Mouse (Mus musculus) liver, embryonic 14.5 days (tissue): ENCODE measurements at regions not wholly inside any gene's neighbourhood (a gene's known extent, or its start where the extent isn't known, plus 50 kb on each side); places are given as distances from the start of the nearest gene placed in this dataset.
A peak's percentile ranks its signal among the peaks of the same experiment; 100 is the strongest.

Source experiments
- ATAC-seq: fragments of 200-750 bp; cut with Nextera tagmentation; 2 replicates; pipeline ENCODE4 v1.8.0; 2017; ENCODE audit warnings: moderate number of reproducible peaks, mild to moderate bottlenecking, moderate library complexity; ENCODE audit not compliant: insufficient read depth
- DNase-seq, 3 experiments: peaks; one replicate each; pipeline ENCODE4 v3.0.0-alpha.2; 2012 to 2013; ENCODE audit warnings: low read depth in 3 of 3, low spot score in 3 of 3
- H3K27ac ChIP-seq: fragments of 300-500 bp; sonication (generic); 2 replicates; pipeline ENCODE4 v1.5.1; 2014; ENCODE audit warnings: moderate library complexity, mild to moderate bottlenecking, control low read depth, inconsistent platforms
- H3K27me3 ChIP-seq: fragments of 300-500 bp; sonication (generic); 2 replicates; pipeline ENCODE4 v1.6.1; 2014; ENCODE audit warnings: mild to moderate bottlenecking, low read length, moderate library complexity; ENCODE audit not compliant: control insufficient read depth, insufficient read depth
- H3K36me3 ChIP-seq: fragments of 300-500 bp; sonication (generic); replicated peaks from 2 replicates; pipeline ENCODE4 v1.6.1; 2014; ENCODE audit warnings: low read depth; ENCODE audit not compliant: control insufficient read depth, insufficient read depth
- H3K4me1 ChIP-seq, 2 experiments: fragments of 200-500 bp in 1 of 2; fragments of 300-500 bp in 1 of 2; sonication (generic) in 1 of 2; replicated peaks; 2 replicates each; pipeline ENCODE4 v1.6.1; 2012 to 2014; ENCODE audit warnings: antibody characterized with exemption in 1 of 2, inconsistent platforms in 1 of 2, low read length in 1 of 2; ENCODE audit not compliant: control insufficient read depth in 2 of 2, insufficient read depth in 2 of 2
- H3K4me2 ChIP-seq: fragments of 300-500 bp; sonication (generic); 2 replicates; pipeline ENCODE4 v1.6.1; 2014; ENCODE audit warnings: low read depth, mild to moderate bottlenecking, control low read depth, moderate library complexity
- H3K4me3 ChIP-seq, 2 experiments: fragments of 200-500 bp in 1 of 2; fragments of 300-500 bp in 1 of 2; sonication (generic) in 1 of 2; 2 replicates each; pipeline ENCODE4 v1.5.1; 2012 to 2014; ENCODE audit warnings: low read depth in 2 of 2, low read length in 2 of 2, mild to moderate bottlenecking in 2 of 2, control low read depth in 1 of 2, inconsistent platforms in 1 of 2, moderate library complexity in 1 of 2; ENCODE audit not compliant: insufficient read depth in 1 of 2
- H3K9ac ChIP-seq: fragments of 300-500 bp; sonication (generic); replicated peaks from 2 replicates; pipeline ENCODE4 v1.6.1; 2014; ENCODE audit warnings: mild to moderate bottlenecking, control low read depth, moderate library complexity
- H3K9me3 ChIP-seq: fragments of 300-500 bp; sonication (generic); 2 replicates; pipeline ENCODE4 v1.6.1; 2016; ENCODE audit warnings: low read length, mixed read lengths; ENCODE audit not compliant: control insufficient read depth
- CTCF ChIP-seq: IDR thresholded peaks from 2 replicates; pipeline ENCODE4 v1.5.1; 2016; ENCODE audit warnings: antibody characterized with exemption, low read depth, control low read depth
- EP300 ChIP-seq: IDR thresholded peaks from 2 replicates; pipeline ENCODE4 v1.6.1; 2016; ENCODE audit warnings: antibody characterized with exemption, low read depth
- WGBS: fragments of 180-500 bp; shearing (Covaris S2); extraction: QIAGEN DNeasy Blood & Tissue Kit; methylation state at CpG from one replicate; pipeline ENCODE4 v1.1.7; 2014; ENCODE audit not compliant: insufficient replicate concordance; 5-methylcytosine and 5-hydroxymethylcytosine counted together

GRCm38 (mm10) chr3:14997241-14997640 lies 111.2 kb downstream of the Car2 start:
- no peak overlapping the region; the same call in 1 of the 2 replicates for H3K9ac ChIP-seq
- peak; percentile 85 for ATAC-seq
- 4% methylated on average over 3 of the region's 3 CpGs for WGBS
- peak overlapping the region; percentile 30 for H3K4me2 ChIP-seq
- no peaks in the 10 kb centered on the region for H3K36me3 ChIP-seq
- H3K27ac ChIP-seq, result peak overlapping the region; percentile 31
- H3K9me3 ChIP-seq, result no peaks in the 10 kb centered on the region
- no peak overlapping the region for H3K4me3 ChIP-seq
- peak; percentile 41 to 59 (median 53) for DNase-seq
- H3K4me1 ChIP-seq, result peaks cover 11 to 16% of the 10 kb centered on the region in 2 experiments
- H3K27me3 ChIP-seq, result no peaks in the 10 kb centered on the region
- TF ChIP-seq EP300 (peak; percentile 88), CTCF (no peak)

- ATAC-seq, result no peak
- DNase-seq, result no peak
- 45% methylated on average over 2 of the region's 2 CpGs for WGBS
These were observed 112.4 kb downstream of the Car2 start for GRCm38 (mm10) chr3:14998521-14998920.

GRCm38 (mm10) chr3:14999411-14999810 lies 113.3 kb downstream of the Car2 start:
- 65% methylated on average over 1 of the region's 1 CpGs for WGBS
- DNase-seq, result no peak

More at GRCm38 (mm10) chr3:14998521-14998920, 112.4 kb downstream of the Car2 start:
- no peak overlapping the region for H3K9ac ChIP-seq
- peaks cover 11 to 16% of the 10 kb centered on the region in 2 experiments for H3K4me1 ChIP-seq
- no peaks in the 10 kb centered on the region for H3K9me3 ChIP-seq
- no peak for TF ChIP-seq EP300
- TF ChIP-seq CTCF, result no peak
- no peak overlapping the region for H3K27ac ChIP-seq
- no peak overlapping the region for H3K4me3 ChIP-seq
- H3K4me2 ChIP-seq, result no peak overlapping the region
- no peaks in the 10 kb centered on the region for H3K36me3 ChIP-seq
- no peaks in the 10 kb centered on the region for H3K27me3 ChIP-seq

GRCm38 (mm10) chr3:14999914-15000313 lies 113.8 kb downstream of the Car2 start:
- Histone ChIP-seq H3K9ac (no peak overlapping the region), H3K36me3 (no peaks in the 10 kb centered on the region), H3K4me2 (no peak overlapping the region), H3K27me3 (no peaks in the 10 kb centered on the region), H3K4me1 (peaks cover 11 to 16% of the 10 kb centered on the region in 2 experiments), H3K9me3 (no peaks in the 10 kb centered on the region), H3K4me3 (no peak overlapping the region), H3K27ac (no peak overlapping the region)
- ATAC-seq, result no peak
- no peak for DNase-seq
- TF ChIP-seq CTCF (no peak), EP300 (no peak)

More at GRCm38 (mm10) chr3:14999411-14999810, 113.3 kb downstream of the Car2 start:
- TF ChIP-seq CTCF (no peak), EP300 (no peak)
- Histone ChIP-seq H3K27me3 (no peaks in the 10 kb centered on the region), H3K4me1 (peaks cover 11 to 16% of the 10 kb centered on the region in 2 experiments), H3K9ac (no peak overlapping the region), H3K4me3 (no peak overlapping the region), H3K36me3 (no peaks in the 10 kb centered on the region), H3K9me3 (no peaks in the 10 kb centered on the region), H3K4me2 (no peak overlapping the region), H3K27ac (no peak overlapping the region)
- ATAC-seq, result no peak

- WGBS, result 35% methylated on average over 3 of the region's 3 CpGs
- no peak for TF ChIP-seq CTCF
- TF ChIP-seq EP300, result no peak
- Histone ChIP-seq H3K27ac (no peak overlapping the region), H3K4me1 (peaks cover 11 to 16% of the 10 kb centered on the region in 2 experiments), H3K4me2 (no peak overlapping the region), H3K9me3 (no peaks in the 10 kb centered on the region), H3K4me3 (no peak overlapping the region), H3K27me3 (no peaks in the 10 kb centered on the region), H3K36me3 (no peaks in the 10 kb centered on the region), H3K9ac (no peak overlapping the region)
- ATAC-seq (peak; percentile 46; the same call in 1 of the 2 replicates), DNase-seq (no peak)
These were observed 114.6 kb downstream of the Car2 start for GRCm38 (mm10) chr3:15000657-15001056.

GRCm38 (mm10) chr3:15007821-15008220 lies 121.7 kb downstream of the Car2 start:
- DNase-seq (no peak), ATAC-seq (no peak)
- Histone ChIP-seq H3K4me1 (no peaks in the 10 kb centered on the region), H3K4me2 (no peak overlapping the region), H3K4me3 (no peak overlapping the region), H3K27me3 (no peaks in the 10 kb centered on the region), H3K27ac (no peak overlapping the region), H3K9ac (no peak overlapping the region), H3K36me3 (no peaks in the 10 kb centered on the region), H3K9me3 (no peaks in the 10 kb centered on the region)
- 59% methylated on average over 3 of the region's 3 CpGs for WGBS
- TF ChIP-seq CTCF (no peak), EP300 (no peak)
